Mouse (Mus musculus): ENCODE data around the gene Atp5l. TPM values are rescaled to one million over a fixed set of nuclear protein-coding genes. Genes with fewer than 3 reads are reported as not detected.

Gene Atp5l
- total RNA-seq, 2 experiments from 2014 or later = 668 to 937 TPM

GRCm38 (mm10) chr9:44874198-44874597 is 46.3 kb downstream of the Atp5l start:
- Histone ChIP-seq H3K4me3 (no peak overlapping the region), H3K27ac (no peak overlapping the region)
- intact Hi-C loops (cut with DNase I) = no loop called here
- TF ChIP-seq CTCF (IDR thresholded peaks at IDR 0.05) = no peak
- no peak for DNase-seq

DNA sequence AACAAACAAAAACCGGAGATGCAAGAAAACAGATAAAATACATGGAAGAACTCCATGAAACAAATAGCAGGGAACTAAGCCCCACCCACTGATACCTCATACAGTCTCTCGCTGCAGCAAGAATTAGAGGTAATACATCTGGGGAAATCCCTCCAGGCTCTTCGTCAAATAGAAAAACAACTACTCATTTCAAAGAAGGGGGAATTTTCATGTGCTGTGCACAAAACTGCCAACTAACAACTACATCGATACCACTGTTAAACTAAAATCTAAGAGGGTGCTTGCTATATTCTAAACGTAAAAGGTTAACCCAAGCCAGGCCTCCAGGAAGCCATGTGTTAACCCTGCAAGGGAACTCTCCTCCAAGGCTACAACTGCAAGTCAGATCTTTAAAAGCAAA is 46.9 kb downstream of the Atp5l start:
- no peak for DNase-seq
- TF ChIP-seq CTCF (IDR thresholded peaks at IDR 0.05) = no peak
- intact Hi-C loops (cut with DNase I) = no loop called here
- Histone ChIP-seq H3K4me3 (no peak overlapping the region), H3K27ac (0 out of 2 replicates have a peak overlapping the region, but pooled peaks have one; percentile 4)

- intact Hi-C loops (cut with DNase I) = no loop called here
- peak; percentile 73 for DNase-seq
- no peak for TF ChIP-seq CTCF (IDR thresholded peaks at IDR 0.05)
Observed at GRCm38 (mm10) chr9:44868336-44869094, 52.0 kb downstream of the Atp5l start.

DNA sequence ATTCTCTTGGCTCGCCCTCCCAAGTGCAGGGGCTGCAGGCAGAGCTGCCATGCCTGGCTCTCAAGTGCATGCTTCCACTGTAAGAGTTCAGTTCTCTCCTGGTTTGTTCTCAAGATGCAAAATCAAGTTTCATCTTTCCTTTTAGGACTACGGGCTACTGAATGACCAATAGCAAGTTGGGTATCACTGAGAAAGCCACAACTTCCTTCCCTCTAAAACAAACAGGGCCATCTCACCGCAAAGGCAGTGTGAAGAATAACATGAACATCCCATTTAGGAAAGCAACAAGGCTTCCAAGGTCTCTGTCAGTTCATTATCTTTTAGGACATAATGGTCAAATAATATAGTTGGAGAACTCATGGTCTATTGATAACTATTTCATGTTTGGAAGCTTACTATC is 52.9 kb downstream of the Atp5l start:
- no peak for DNase-seq
- Histone ChIP-seq H3K27ac (peak overlapping the region; percentile 16; the same call in 1 of the 2 replicates), H3K4me3 (no peak overlapping the region)
- intact Hi-C loops (cut with DNase I) = no loop called here
- TF ChIP-seq CTCF (IDR thresholded peaks at IDR 0.05) = no peak

More at GRCm38 (mm10) chr9:44868336-44869094, 52.0 kb downstream of the Atp5l start:
- Histone ChIP-seq H3K27ac (peak overlapping the region; percentile 40; the same call in 1 of the 2 replicates), H3K4me3 (no peak overlapping the region)

DNA sequence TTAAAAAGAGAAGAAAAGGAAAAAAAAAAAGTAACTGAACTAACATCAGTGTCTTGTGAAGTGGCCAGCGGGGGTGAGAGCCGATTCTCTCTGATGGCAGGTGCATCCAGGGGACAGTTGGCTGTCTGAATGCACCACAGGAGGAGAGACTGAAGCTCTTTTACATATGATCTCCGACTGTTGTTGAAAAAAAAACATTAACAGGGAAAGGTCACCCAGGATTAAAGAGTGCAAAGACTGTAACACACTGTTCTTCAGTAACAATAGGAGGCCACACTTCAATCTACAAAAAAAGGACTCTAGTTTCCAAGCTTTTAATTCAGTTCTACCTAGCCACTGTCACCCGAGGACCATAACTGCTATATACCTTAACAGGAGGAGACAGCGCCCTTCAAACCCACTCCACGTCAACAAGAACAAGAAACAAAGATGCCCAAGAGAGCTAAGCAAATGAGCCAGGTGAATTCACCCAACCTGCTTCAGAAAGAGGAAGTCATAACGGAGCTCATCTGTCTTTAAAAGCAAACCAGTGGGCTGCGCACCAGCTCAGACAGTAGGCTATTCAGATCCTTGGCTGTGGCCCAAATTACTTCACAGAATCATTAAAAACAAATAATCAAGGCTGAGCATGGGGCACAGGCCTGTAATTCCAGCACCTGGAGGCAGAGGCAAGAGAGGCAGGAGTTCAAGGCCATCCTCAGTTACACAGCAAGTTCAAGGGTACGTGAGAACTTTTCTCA is 53.9 kb downstream of the Atp5l start:
- Histone ChIP-seq H3K27ac (peak overlapping the region; percentile 59), H3K4me3 (no peak overlapping the region)
- DNase-seq = no peak
- intact Hi-C loops (cut with DNase I) = no loop called here
- no peak for TF ChIP-seq CTCF (IDR thresholded peaks at IDR 0.05)

Other genes starting within 250 kb of the Atp5l start
- not detected for gene Treh, start 247.5 kb downstream of the Atp5l start, total RNA-seq (2021)
- 10 to 100 TPM; 29.3 to 32.1 TPM for gene Phldb1, start 185.5 kb downstream of the Atp5l start, total RNA-seq (2021)
- gene Arcn1, start 152.9 kb downstream of the Atp5l start, total RNA-seq (2021) = 10 to 100 TPM; 83.0 to 85.3 TPM
- 10 to 100 TPM; 27.4 to 28.4 TPM for gene Ift46, start 152.8 kb downstream of the Atp5l start, total RNA-seq (2021)
- gene Tmem25, start 121.4 kb downstream of the Atp5l start, total RNA-seq (2021) = 1 to 10 TPM; 4.2 to 7.9 TPM
- under 1 TPM; 0.25 to 0.41 TPM for gene Ttc36, start 117.7 kb downstream of the Atp5l start, total RNA-seq (2021)
- 10 to 100 TPM; 21.5 to 21.7 TPM for gene Kmt2a, start 39.4 kb downstream of the Atp5l start, total RNA-seq (2021)
- 10 to 100 TPM; 40.7 to 48.2 TPM for gene Ube4a, start 44.9 kb upstream of the Atp5l start, total RNA-seq (2021)
- not detected for gene Cd3g, start 59.7 kb upstream of the Atp5l start, total RNA-seq (2021)
- not detected for gene Cd3d, start 61.0 kb upstream of the Atp5l start, total RNA-seq (2021)
- gene Cd3e, start 88.9 kb upstream of the Atp5l start, total RNA-seq (2021) = not detected
- under 1 TPM; 0.31 TPM for gene Mpzl2, start 119.1 kb upstream of the Atp5l start, total RNA-seq (2021)
- gene Mpzl3, start 134.4 kb upstream of the Atp5l start, total RNA-seq (2021) = 1 to 10 TPM; 1.7 to 2.0 TPM
- under 1 TPM; 0.64 to 0.66 TPM for gene Jaml, start 158.4 kb upstream of the Atp5l start, total RNA-seq (2021)
- 1 to 10 TPM; 1.9 to 2.0 TPM for gene Scn2b, start 197.0 kb upstream of the Atp5l start, total RNA-seq (2021)
- 100 to 1,000 TPM; 201 to 246 TPM for gene Scn4b, start 217.7 kb upstream of the Atp5l start, total RNA-seq (2021)